Comparison of ENCODE assay signal across 8 mouse cellular contexts in genomic region chr3:123385486-123386156, GRCm38 (mm10). TPM values are rescaled to one million over a fixed set of nuclear protein-coding genes. Genes with fewer than 3 reads are reported as not detected.
DNase-seq lines count a peak whose midpoint lies in the region; ATAC-seq and TF ChIP-seq lines count a peak whose summit lies in the region.

Gene Mettl14 (minus strand): TSS chr3:123386108.

- H3K9me3 ChIP-seq in megakaryocyte, embryonic 14.5 days: no peaks in the 10 kb centered on the region

- peak; percentile 88 to 93 for DNase-seq in gastrocnemius, adult 8-10 months (ENCODE audit: low spot score in 2 of 2)
- peak; percentile 96 for DNase-seq in hindlimb bud, embryonic 11.5 days (ENCODE audit: extremely low spot score, low read depth, low spot score)
- DNase-seq in left cerebral cortex, adult 8-10 months (ENCODE audit: low spot score in 2 of 2): peak; percentile 83 to 97
- peak; percentile 98 for DNase-seq in right cerebral cortex, postnatal 10 days (ENCODE audit: low spot score in 2 of 2)
- DNase-seq in urinary bladder, postnatal 25 days (ENCODE audit: low spot score): peak; percentile 91

- no peak for TF ChIP-seq CTCF in cortical plate, adult 2 months (IDR thresholded peaks at IDR 0.05; ENCODE audit: extremely low read depth, insufficient read depth, low read length)

- ATAC-seq in activated CD4-positive, CD25-positive, alpha-beta regulatory T cell, adult 4 months: peak; percentile 100

- peak within 1 kb of the TSS; percentile 85 for H3K4me3 ChIP-seq in cortical plate, adult 2 months (ENCODE audit: insufficient read depth, low read length)
- H3K4me3 ChIP-seq in megakaryocyte, embryonic 14.5 days (replicated peaks): peak within 1 kb of the TSS; percentile 98

- peaks cover 15% of the 10 kb centered on the region for H3K36me3 ChIP-seq in megakaryocyte, embryonic 14.5 days (replicated peaks; ENCODE audit: low read length)

- H3K4me1 ChIP-seq in cortical plate, adult 2 months (ENCODE audit: control insufficient read depth, insufficient read depth, low read length): no peaks in the 10 kb centered on the region
- peaks cover 19% of the 10 kb centered on the region for H3K4me1 ChIP-seq in megakaryocyte, embryonic 14.5 days

- peak within 1 kb of the TSS; percentile 93 for H3K27ac ChIP-seq in cortical plate, adult 2 months (ENCODE audit: insufficient read depth, low read length)

- peaks cover 4% of the 10 kb centered on the region for H3K27me3 ChIP-seq in megakaryocyte, embryonic 14.5 days (replicated peaks)

- peak; percentile 93 for TF ChIP-seq POLR2A in cortical plate, adult 2 months (IDR thresholded peaks at IDR 0.05; ENCODE audit: extremely low read depth, insufficient read depth, low read length)

RNA-seq across cellular contexts. Expression of gene Mettl14, which starts in this region (rescaled TPM):
- polyA plus RNA-seq in activated CD4-positive, CD25-positive, alpha-beta regulatory T cell, adult 4 months (2017; shearing (Covaris generic)): 10 to 100 TPM; 13.5 to 20.8 TPM
- polyA plus RNA-seq in cortical plate, adult 2 months (2012; rRNA removed): 12.2 and 12.6 TPM in 2 replicates
- total RNA-seq in gastrocnemius, adult 8-10 months (2022): 10 to 100 TPM in 1 of 4 experiments, 1 to 10 TPM in 3; 6.7 to 11.6 (median 8.8) TPM
- total RNA-seq in left cerebral cortex, adult 8-10 months (2022): 10 to 100 TPM; 12.6 to 17.4 (median 13.3) TPM
- polyA plus RNA-seq in megakaryocyte, embryonic 14.5 days (2012; ENCODE audit: insufficient read depth, low replicate concordance): 4.4 TPM in 1 of 2 replicates, not detected in the other

Comparison
In these comparisons a context has a peak if more than half of its experiments do, and no peak if none do; other contexts are left out.
1. Peak in every context shown above with its lines: DNase-seq, ATAC-seq, H3K4me3 ChIP-seq and H3K27ac ChIP-seq.